Mouse (Mus musculus) limb, embryonic 14.5 days (tissue): Measurements from ENCODE around the gene Sds. TPM values are rescaled to one million over a fixed set of nuclear protein-coding genes. Genes with fewer than 3 reads are reported as not detected.
A peak's percentile ranks its signal among the peaks of the same experiment; 100 is the strongest.

Experiments used
- ATAC-seq: fragments of 200-750 bp; cut with Nextera tagmentation; 2 replicates; pipeline ENCODE4 v1.8.0; 2017; ENCODE audit warnings: low read depth, moderate number of reproducible peaks, moderate TSS enrichment; ENCODE audit not compliant: low FRiP score
- DNase-seq: peaks from one replicate; pipeline ENCODE4 v3.0.0-alpha.2; 2015; ENCODE audit warnings: low spot score
- H3K27ac ChIP-seq: fragments of 300-500 bp; sonication (generic); replicated peaks from 2 replicates; pipeline ENCODE4 v1.5.1; 2014; ENCODE audit warnings: low read depth, mild to moderate bottlenecking, low read length, moderate library complexity, mixed read lengths
- H3K27me3 ChIP-seq: fragments of 300-500 bp; sonication (generic); 2 replicates; pipeline ENCODE4 v1.6.1; 2014; ENCODE audit warnings: low read length, mixed read lengths; ENCODE audit not compliant: control insufficient read depth, insufficient read depth
- H3K36me3 ChIP-seq: fragments of 300-500 bp; sonication (generic); 2 replicates; pipeline ENCODE4 v1.6.1; 2014; ENCODE audit warnings: mild to moderate bottlenecking, low read length, moderate library complexity, mixed read lengths; ENCODE audit not compliant: control insufficient read depth, insufficient read depth
- H3K4me1 ChIP-seq: fragments of 300-500 bp; sonication (generic); 2 replicates; pipeline ENCODE4 v1.6.1; 2014; ENCODE audit warnings: antibody characterized with exemption, low read length, mixed read lengths; ENCODE audit not compliant: control insufficient read depth, insufficient read depth
- H3K4me2 ChIP-seq: fragments of 300-500 bp; sonication (generic); replicated peaks from 2 replicates; pipeline ENCODE4 v1.6.1; 2014; ENCODE audit warnings: low read depth, mild to moderate bottlenecking, low read length, moderate library complexity; ENCODE audit not compliant: severe bottlenecking
- H3K4me3 ChIP-seq: fragments of 300-500 bp; sonication (generic); replicated peaks from 2 replicates; pipeline ENCODE4 v1.5.1; 2014; ENCODE audit warnings: low read length
- H3K9ac ChIP-seq: fragments of 300-500 bp; sonication (generic); 2 replicates; pipeline ENCODE4 v1.6.1; 2014; ENCODE audit warnings: mild to moderate bottlenecking, low read depth, low read length, moderate library complexity; ENCODE audit not compliant: severe bottlenecking
- H3K9me3 ChIP-seq: fragments of 300-500 bp; sonication (generic); 2 replicates; pipeline ENCODE4 v1.6.1; 2016; ENCODE audit warnings: low read length; ENCODE audit not compliant: control insufficient read depth
- POLR2A ChIP-seq: fragments of 200-500 bp; IDR thresholded peaks from 2 replicates; pipeline ENCODE4 v1.8.0; 2012; ENCODE audit warnings: inconsistent platforms, mild to moderate bottlenecking, moderate library complexity, borderline replicate concordance; ENCODE audit not compliant: insufficient read depth, insufficient read length; ENCODE audit errors: extremely low read depth
- WGBS: fragments of 180-500 bp; shearing (Covaris S2); extraction: QIAGEN DNeasy Blood & Tissue Kit; methylation state at CpG from one replicate; pipeline ENCODE4 v1.1.7; 2014; 5-methylcytosine and 5-hydroxymethylcytosine counted together
- polyA plus RNA-seq, 2 experiments: library from polyadenylated mRNA; depleted of rRNA in 1 of 2; stranded (reverse) in 1 of 2; unstranded in 1 of 2; fragments of >200 nt; fragmentation: Nextera tagmentation in 1 of 2; extraction: Ambion mirVana in 1 of 2; gene quantifications; 2 replicates each; pipeline versions ENCODE4 v1.2.1 to v1.2.3; 2012 to 2014

Sds gene
- polyA plus RNA-seq, 2 experiments, result 0.10 TPM; not detected in 1

DNA sequence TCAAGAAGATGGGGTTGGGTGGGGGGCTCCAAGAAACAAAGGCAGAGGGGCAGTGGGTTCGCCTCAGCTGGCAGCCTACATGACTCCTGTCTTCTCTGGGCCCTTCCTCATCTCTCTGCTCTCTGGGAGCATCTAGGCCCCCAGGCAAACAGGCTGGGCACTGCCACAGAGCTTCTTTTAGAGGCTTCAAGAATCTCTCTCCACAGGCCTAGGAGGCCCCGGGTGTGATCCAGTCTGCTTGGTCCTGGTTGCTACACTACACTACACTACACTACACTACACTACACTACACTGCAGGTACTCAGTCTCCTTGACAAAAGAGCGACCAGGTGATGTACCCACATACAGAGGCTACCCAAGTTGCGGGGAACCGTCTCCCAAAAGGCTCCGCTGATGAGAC is 46.6 kb upstream of the Sds start:
- no peaks in the 10 kb centered on the region for H3K36me3 ChIP-seq
- peaks cover 92% of the 10 kb centered on the region for H3K27me3 ChIP-seq
- ATAC-seq, result no peak
- no peak overlapping the region for H3K4me3 ChIP-seq
- H3K9me3 ChIP-seq, result no peaks in the 10 kb centered on the region
- no peaks in the 10 kb centered on the region for H3K4me1 ChIP-seq
- no peak overlapping the region for H3K4me2 ChIP-seq
- no peak for TF ChIP-seq POLR2A
- no peak overlapping the region for H3K27ac ChIP-seq
- 2% methylated on average over 6 of the region's 6 CpGs for WGBS
- no peak for DNase-seq
- no peak overlapping the region for H3K9ac ChIP-seq

GRCm38 (mm10) chr5:120431001-120431583 is 45.2 kb upstream of the Sds start:
- H3K9me3 ChIP-seq, result no peaks in the 10 kb centered on the region
- no peaks in the 10 kb centered on the region for H3K36me3 ChIP-seq
- DNase-seq (no peak), ATAC-seq (no peak)
- 0 out of 2 replicates have a peak overlapping the region, but pooled peaks have one; percentile 5 for H3K4me3 ChIP-seq
- no peak for TF ChIP-seq POLR2A
- under 1% methylated on average over 30 of the region's 30 CpGs for WGBS
- peaks cover 95% of the 10 kb centered on the region for H3K27me3 ChIP-seq
- H3K4me2 ChIP-seq, result no peak overlapping the region
- H3K27ac ChIP-seq, result no peak overlapping the region
- H3K4me1 ChIP-seq, result no peaks in the 10 kb centered on the region
- H3K9ac ChIP-seq, result no peak overlapping the region

GRCm38 (mm10) chr5:120431649-120432485 is 44.5 kb upstream of the Sds start, which contains the start of gene Lhx5:
TSS of gene Lhx5 (plus strand) at chr5:120431699.
- ATAC-seq (no peak), DNase-seq (no peak)
- Histone ChIP-seq H3K9me3 (no peaks in the 10 kb centered on the region), H3K4me2 (no peak within 1 kb of the TSS), H3K27ac (no peak within 1 kb of the TSS), H3K4me1 (no peaks in the 10 kb centered on the region), H3K4me3 (peak within 1 kb of the TSS; percentile 5), H3K27me3 (peaks cover 95% of the 10 kb centered on the region), H3K9ac (no peak within 1 kb of the TSS), H3K36me3 (no peaks in the 10 kb centered on the region)
- TF ChIP-seq POLR2A, result no peak
- WGBS, result under 1% methylated on average over 68 of the region's 69 CpGs

GRCm38 (mm10) chr5:120432486-120433015 is 43.8 kb upstream of the Sds start:
- H3K27me3 ChIP-seq, result peaks cover 95% of the 10 kb centered on the region
- H3K4me3 ChIP-seq, result no peak overlapping the region; the same call in 1 of the 2 replicates
- no peak overlapping the region for H3K27ac ChIP-seq
- no peak overlapping the region for H3K4me2 ChIP-seq
- no peak for TF ChIP-seq POLR2A
- no peaks in the 10 kb centered on the region for H3K36me3 ChIP-seq
- no peaks in the 10 kb centered on the region for H3K4me1 ChIP-seq
- no peak overlapping the region for H3K9ac ChIP-seq
- no peak for DNase-seq
- H3K9me3 ChIP-seq, result no peaks in the 10 kb centered on the region
- no peak for ATAC-seq
- 1% methylated on average over 9 of the region's 9 CpGs for whole genome bisulfite sequencing

DNA sequence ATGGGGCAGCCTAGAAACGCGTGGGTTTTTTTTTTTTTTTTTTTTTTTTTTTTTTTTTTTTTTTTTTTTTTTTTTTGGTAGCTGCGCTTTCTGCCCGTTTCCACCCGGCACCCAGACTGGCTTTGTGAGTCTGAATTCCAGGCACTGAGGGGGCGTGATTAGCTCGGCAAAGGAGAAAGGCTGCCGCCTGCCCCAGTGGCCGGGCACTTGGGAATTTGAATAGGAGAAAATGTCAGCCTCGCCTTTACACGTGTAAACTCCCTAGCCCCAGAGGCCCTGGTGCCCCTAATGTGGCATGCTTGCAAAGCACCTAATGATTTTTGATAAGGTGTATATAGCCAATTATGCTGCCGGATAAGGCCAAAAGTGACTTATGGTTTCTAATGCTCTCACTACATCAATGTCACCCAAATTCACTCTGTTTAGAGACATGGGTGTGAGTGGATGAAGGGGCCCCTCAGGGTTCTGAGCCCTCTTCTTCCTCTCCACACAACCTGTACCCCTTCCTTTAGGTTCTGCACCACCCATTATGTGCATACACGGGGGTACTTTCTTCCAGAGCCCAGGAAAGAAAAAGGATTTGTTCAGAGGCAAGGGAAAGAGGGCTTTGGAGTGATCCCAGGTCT is 43.1 kb upstream of the Sds start:
- 1% methylated on average over 13 of the region's 13 CpGs for WGBS
- no peak overlapping the region for H3K27ac ChIP-seq
- H3K4me3 ChIP-seq, result no peak overlapping the region
- no peak overlapping the region for H3K9ac ChIP-seq
- ATAC-seq (no peak), DNase-seq (no peak)
- no peaks in the 10 kb centered on the region for H3K4me1 ChIP-seq
- no peak for TF ChIP-seq POLR2A
- H3K36me3 ChIP-seq, result no peaks in the 10 kb centered on the region
- no peaks in the 10 kb centered on the region for H3K9me3 ChIP-seq
- no peak overlapping the region for H3K4me2 ChIP-seq
- peaks cover 95% of the 10 kb centered on the region for H3K27me3 ChIP-seq
